Mouse (Mus musculus) heart, adult 18-20 months (tissue): ENCODE data around the gene Itih5. TPM values are rescaled to one million over a fixed set of nuclear protein-coding genes. Genes with fewer than 3 reads are reported as not detected.

Experiments
- DNase-seq, 2 experiments: peaks; one replicate each; pipeline ENCODE4 v3.0.0; 2021 to 2022; ENCODE audit warnings: mixed read lengths in 1 of 2
- long read RNA-seq, 2 experiments: library from polyadenylated mRNA; stranded (forward); transcript quantifications; one replicate each; pipeline ENCODE4 v2.0.0; 2021
- total RNA-seq, 2 experiments: library from RNA; stranded (reverse); gene quantifications; 2 replicates each; pipeline ENCODE4 v1.2.3; 2021

Gene Itih5
- total RNA-seq: 1 to 10 TPM; 4.2 to 6.0 TPM
- long read RNA-seq, experiment 1, partial matches to known transcripts: 0 of 2 reads
- long read RNA-seq, experiment 1, other reads (novel, unspliced or antisense): 2 of 2 reads
- long read RNA-seq, experiment 2, full-length matches to known transcripts: 1 of 2 reads
- long read RNA-seq, experiment 2, partial matches to known transcripts: 0 of 2 reads
- long read RNA-seq, experiment 2, other reads (novel, unspliced or antisense): 1 of 2 reads

GRCm38 (mm10) chr2:10153201-10154075, at the start of gene Itih5:
Itih5 (plus strand) TSS chr2:10153571.
- DNase-seq: peak; percentile 49 to 61

DNA sequence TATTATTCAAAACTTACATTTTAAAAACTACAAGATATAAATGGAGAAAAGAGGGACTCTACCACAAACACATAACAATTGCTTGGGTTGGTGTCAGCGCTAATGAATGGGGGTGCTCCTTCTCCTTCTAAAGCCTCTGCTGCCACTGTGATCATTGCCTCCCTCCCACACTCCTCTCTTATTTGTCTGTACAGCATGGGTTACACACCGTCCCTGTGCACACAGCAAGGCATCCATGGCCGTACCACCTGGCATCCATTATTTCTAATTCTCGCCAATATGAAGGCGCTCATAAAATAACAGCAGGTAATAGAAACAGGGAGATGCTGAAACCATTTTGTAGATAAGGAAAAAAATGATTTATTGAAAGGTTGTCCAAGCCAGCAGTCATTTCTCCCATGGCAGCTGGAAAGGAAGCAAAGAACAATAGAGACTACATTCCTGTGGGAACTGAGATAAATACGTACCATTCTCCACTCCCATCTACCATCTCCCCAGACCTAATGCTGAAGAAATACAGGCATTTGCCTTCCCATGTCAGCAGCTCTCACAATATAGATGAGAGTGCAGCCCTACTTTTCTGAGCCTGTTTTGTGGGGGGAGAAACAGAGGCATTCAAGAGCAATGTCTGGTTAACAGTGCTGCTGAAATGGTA, 44.7 kb upstream of the Itih5 start:
- DNase-seq: no peak

- DNase-seq: no peak
Measured at GRCm38 (mm10) chr2:10118751-10119150, 34.6 kb upstream of the Itih5 start.

DNA sequence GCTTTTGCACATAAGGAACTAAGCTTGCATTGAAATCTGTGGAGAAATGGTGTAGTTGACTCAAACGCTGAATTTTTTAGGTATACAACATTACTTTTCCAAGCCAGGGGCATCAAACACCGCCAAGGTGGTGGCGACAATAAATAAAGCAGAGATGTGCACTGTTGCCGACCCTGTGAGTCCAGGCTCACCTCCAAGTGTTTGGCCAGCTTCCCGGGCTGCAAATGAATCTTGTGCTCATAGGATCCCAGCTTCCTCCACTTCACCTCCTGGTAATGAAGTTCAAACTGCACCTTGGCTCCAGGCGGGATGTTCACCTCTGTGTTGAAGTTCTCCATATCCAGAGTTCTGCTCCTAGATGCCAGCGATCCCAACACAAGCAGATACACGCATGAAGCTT, 34.1 kb upstream of the Itih5 start:
- no peak for DNase-seq

GRCm38 (mm10) chr2:10121826-10122225, 31.5 kb upstream of the Itih5 start:
- DNase-seq: no peak

DNA sequence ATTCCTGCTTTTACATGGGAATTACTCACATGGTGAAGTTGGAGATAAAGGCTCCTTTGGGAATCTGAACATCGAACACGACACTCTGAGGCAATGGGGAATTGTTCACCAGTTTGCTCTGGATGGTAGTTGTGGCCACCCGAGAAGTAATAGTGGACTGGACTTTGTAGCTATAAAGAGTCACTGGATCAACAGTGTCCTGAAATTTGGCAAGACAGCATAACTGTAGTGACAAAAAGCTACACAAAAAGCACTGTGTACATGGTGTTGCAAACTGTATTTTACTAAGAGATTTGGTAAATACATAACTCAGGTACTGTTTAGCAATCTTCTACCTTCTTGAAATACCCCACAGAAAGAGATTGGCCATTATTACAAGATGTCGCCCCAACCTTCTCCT, 27.2 kb upstream of the Itih5 start:
- DNase-seq: no peak

- DNase-seq: no peak
Measured at GRCm38 (mm10) chr2:10127471-10127870, 25.9 kb upstream of the Itih5 start.

DNA sequence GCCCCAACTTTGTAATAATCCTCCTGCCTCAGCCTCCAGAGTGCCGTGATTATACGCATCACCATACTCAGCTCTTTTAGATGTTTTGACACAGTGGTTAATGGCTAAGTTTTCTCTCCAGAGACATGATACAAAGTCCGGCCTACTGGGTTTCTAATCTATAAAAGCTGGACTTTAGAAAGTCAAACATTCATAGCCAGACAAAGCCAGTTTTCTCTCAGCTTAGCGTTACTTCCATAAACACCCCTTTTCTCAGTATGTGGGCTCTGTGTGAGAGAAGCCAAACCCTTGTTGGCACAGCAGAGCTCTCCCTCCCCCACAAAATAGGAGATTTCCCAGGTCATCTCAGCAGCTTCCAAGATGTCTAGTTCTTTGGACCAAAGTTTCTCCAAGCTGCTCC, 24.8 kb upstream of the Itih5 start:
- no peak for DNase-seq

- peak; percentile 10 to 20 for DNase-seq
Measured at GRCm38 (mm10) chr2:10130341-10130990, 22.9 kb upstream of the Itih5 start.

GRCm38 (mm10) chr2:10131296-10131695, 22.1 kb upstream of the Itih5 start, which contains the start of gene Itih2:
Itih2 (minus strand) TSS chr2:10131396.
- no peak for DNase-seq

- DNase-seq: no peak
Measured at GRCm38 (mm10) chr2:10132128-10132527, 21.2 kb upstream of the Itih5 start.

GRCm38 (mm10) chr2:10133941-10134340, 19.4 kb upstream of the Itih5 start:
- no peak for DNase-seq

GRCm38 (mm10) chr2:10137320-10137719, 16.1 kb upstream of the Itih5 start:
- no peak for DNase-seq

- no peak for DNase-seq
Measured at GRCm38 (mm10) chr2:10140456-10140855, 12.9 kb upstream of the Itih5 start.

GRCm38 (mm10) chr2:10142472-10143454, 10.6 kb upstream of the Itih5 start:
- peak; percentile 79 to 81 for DNase-seq

GRCm38 (mm10) chr2:10145514-10145913, 7.9 kb upstream of the Itih5 start:
- no peak for DNase-seq

DNA sequence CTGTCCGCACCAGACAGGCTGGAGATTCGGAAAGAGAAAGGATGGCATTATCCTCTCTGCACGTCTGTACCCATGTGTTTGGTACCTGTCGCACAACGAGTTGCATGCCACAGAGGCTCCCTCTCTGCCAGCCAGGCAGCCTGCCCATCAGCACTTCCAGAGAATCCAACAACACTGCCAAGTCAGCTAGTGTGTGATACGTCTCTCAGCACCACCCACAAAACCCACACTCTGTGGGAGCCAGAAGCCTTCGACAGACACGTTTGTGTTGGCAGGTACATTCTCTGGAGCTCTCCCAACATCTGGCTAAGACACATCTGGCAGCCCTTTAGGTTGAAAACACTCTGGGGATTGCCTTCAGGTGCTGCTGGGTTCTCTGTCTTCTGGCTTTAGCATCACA, 6.2 kb upstream of the Itih5 start:
- peak in 1 of 2 experiments; percentile 11 for DNase-seq

GRCm38 (mm10) chr2:10152590-10152989, 781 bp upstream of the Itih5 start:
- no peak for DNase-seq

GRCm38 (mm10) chr2:10157184-10157583, 3.8 kb downstream of the Itih5 start:
- DNase-seq: peak in 1 of 2 experiments; percentile 15

DNA sequence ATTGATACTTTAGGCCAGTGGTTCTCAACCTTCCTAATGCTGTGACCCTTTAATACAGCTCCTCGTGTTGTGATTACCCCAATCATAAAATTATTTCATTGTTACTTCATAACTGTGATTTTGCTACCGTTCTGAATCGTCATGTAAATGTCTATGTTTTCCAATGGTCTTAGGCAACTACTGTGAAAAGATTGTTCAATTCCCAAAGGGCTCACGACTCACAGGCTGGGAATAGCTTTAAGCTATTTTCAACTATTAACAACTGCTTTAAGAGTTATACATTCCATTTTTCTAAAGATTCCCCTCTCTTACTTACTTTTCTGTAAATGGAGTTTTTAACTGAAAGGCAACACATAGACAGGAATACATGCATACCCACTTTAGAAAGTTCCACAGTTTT, 8.6 kb downstream of the Itih5 start:
- no peak for DNase-seq

DNA sequence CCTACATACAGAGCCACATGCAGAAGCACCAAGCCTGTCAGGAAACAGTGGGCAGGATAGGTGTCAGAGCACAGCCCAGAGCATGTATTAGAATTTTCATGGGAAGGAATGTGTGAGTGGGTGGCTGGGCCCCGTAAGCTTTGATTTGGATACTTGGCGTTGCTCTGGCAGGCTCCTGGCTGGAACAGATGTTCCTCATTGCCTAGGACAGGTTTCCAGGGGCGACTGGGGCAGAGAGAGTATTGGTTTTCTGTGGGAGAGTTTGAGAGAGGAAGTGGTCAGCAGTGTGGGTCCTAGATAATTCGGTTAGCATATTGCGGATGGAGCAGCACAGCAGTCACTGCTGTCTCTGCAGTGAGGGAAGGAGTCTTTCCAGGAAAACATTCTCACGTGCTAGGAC, 13.3 kb downstream of the Itih5 start:
- DNase-seq: no peak
